Mouse (Mus musculus) layer of hippocampus, adult 9-11 months (tissue): ENCODE data around the gene Gm9945.

ENCODE experiments used
- DNase-seq: peaks from one replicate; pipeline ENCODE4 v3.0.0; 2022

Gm9945 gene

DNA sequence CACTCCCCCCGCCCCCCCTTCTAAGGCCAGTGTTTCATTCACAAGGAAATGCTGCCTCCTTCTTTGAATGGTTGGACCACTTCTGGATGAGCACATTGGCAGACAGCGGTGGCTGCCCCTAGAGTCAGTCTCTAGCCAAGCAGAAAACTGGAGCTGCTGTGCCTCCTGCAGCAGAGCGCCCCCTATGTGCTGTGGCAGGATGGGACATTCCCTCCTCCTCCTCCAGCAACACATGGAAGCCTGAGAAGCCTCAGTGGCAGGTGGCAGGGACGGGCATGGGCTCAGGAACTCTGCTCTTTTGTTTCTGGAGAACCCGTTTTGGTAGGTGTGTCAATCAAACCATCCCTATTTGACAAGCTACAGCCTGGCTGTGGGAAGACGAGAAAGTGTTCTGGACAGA lies 44.9 kb downstream of the Gm9945 start:
- DNase-seq, result no peak

- DNase-seq, result no peak
Observed at GRCm38 (mm10) chr11:53525461-53525860, 45.5 kb downstream of the Gm9945 start.

GRCm38 (mm10) chr11:53528397-53529252 lies 48.7 kb downstream of the Gm9945 start:
- no peak for DNase-seq

DNA sequence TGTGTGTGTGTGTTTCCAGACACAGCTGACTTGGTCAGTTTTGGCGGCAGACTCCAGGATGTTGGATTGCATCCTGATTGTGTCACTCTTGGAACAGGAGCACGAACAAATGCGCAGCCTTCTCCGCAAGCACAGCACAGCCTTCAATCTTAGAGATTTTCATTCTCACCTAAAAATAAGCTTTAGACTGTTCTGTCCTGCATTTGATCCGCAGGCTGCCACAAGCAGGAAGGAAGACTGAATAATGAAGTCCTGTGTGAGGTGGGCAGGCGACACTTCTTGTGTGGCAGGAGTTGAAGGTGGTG lies 49.2 kb downstream of the Gm9945 start:
- DNase-seq, result no peak

- no peak for DNase-seq
Observed at GRCm38 (mm10) chr11:53530001-53530400, 50.0 kb downstream of the Gm9945 start.
